Mouse (Mus musculus) C2C12 (cell line): ENCODE results near the gene Kansl1.

Experiments
- CTCF ChIP-seq: IDR thresholded peaks from one replicate; pipeline ENCODE4 v1.5.1; 2011; ENCODE audit not compliant: control insufficient read depth, insufficient read depth, insufficient read length
- MYOD1 ChIP-seq: IDR thresholded peaks from one replicate; pipeline ENCODE4 v1.6.1; 2011; ENCODE audit warnings: low read depth; ENCODE audit not compliant: control insufficient read depth, insufficient read length
- MYOG ChIP-seq: IDR thresholded peaks from one replicate; pipeline ENCODE4 v1.6.1; 2011; ENCODE audit not compliant: control insufficient read depth, insufficient read length; ENCODE audit errors: extremely low read depth
- USF1 ChIP-seq: IDR thresholded peaks from one replicate; pipeline ENCODE4 v1.6.1; 2011; ENCODE audit warnings: low read depth, mild to moderate bottlenecking, control low read depth, moderate library complexity

DNA sequence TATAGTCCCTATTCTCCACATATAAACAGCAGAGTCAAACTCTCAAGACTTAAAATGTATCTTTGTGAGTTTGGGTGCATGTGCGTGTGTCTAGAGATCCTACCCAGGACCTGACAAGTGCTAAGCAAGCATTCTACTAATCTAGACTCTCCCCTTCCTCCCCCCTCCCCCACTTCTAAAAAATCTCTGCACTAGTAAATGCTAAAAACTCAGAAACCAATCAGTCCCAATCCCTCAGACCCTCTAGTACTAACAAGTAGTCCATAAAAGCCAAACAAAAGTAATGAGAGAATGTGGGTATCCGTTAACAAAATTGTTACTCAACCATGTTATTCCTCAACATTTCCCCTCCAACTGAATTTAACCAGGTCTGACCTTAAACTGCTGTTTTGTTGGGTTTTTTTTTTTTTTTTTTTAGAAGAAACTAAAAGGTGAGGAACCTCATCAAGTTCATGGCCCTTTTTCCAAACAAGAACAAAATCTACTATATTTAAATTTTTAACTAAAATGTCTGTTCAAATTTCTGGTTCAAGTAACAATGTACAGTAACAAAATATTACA is 32.2 kb downstream of the Kansl1 start:
- TF ChIP-seq CTCF (no peak), USF1 (no peak), MYOG (no peak), MYOD1 (no peak)
